Mouse (Mus musculus): Measurements from ENCODE around the gene Phxr2.
"Not testable (repeated sequence)": the region's sequence is repeated elsewhere in the genome, so short reads cannot be mapped to it uniquely, and the experiment has no call there.

Gene Phxr2

DNA sequence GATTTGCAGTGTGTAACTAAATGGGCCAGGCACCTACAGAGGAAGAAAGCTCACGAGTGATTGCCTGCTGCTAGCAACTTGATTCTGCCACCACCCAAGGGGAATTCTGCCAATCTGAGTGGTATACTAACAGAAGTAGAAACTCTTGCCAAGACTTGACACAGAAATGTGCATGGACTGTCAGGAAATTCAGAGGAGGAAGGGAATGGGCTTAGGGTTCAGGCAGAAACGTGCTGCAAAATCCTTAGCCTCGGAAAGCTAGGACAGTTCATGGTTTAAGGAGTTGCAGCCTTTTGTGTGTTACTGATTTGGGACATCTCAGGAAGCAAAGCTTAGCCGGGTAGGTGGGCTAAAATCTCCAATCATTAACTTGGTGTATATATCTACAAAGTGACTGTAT, at the start of gene Phxr2:
Gene Phxr2 (minus strand): TSS at position 101 of the 400 bp plus-strand sequence.
- no peak for DNase-seq

DNA sequence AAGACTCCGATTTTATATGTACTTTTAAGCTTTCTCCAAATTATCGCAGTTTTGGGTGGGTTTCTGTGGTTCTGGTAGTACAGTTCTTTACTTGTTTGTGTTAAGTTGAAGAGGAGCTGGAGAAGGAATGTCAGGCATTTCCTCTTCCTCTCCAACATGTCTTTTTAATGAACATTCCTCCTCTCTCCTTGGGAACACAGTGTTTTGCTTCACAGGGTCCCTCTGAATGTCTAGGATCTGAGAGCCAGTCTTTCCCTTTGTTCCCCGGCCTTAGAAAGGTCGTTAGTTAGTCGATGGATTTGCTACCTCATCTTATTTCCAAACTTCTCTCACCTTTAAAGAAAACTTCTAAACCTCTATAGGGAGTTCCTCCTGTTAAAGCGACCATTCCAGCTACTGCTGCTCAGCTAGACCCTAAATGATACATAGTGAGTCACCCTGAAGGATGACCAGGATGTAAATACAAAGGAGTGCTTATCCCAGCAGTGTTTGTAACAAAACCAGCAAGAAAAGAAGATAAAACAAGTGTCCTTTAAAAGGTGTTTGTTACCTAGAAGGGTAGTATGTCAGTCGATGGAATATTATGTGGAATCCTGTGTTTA, 46.9 kb upstream of the Phxr2 start:
- DNase-seq, result no peak

DNA sequence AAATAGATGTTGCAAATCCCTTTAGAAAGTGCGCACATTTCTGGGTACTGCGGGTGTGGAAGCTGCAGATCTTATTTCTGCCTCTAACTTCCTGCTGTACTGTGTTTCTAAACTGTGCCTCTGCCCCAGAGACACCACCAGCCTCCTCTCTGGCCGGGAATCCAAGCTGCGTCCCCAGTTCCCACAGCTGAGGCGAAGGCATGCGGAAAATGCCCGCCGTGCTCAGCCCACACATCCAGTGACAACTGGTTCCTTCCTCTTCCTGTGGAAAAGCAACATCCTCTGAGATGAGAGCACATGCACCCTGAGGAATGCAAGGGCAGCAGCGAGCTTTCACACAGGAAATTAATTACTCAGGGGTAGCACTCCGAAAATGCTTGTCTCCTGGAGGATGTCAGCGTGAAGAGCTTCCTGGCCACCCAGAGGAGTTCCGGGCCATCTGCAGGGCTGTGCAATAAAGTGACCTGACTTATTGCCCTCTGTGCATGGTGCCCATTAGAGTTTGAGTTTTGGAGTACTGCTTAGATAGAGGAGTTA, 45.9 kb upstream of the Phxr2 start:
- DNase-seq, result peak; percentile 66 to 74

GRCm38 (mm10) chr10:99169765-99170129, 43.6 kb upstream of the Phxr2 start:
- DNase-seq, result peak in 1 of 2 experiments; percentile 31

DNA sequence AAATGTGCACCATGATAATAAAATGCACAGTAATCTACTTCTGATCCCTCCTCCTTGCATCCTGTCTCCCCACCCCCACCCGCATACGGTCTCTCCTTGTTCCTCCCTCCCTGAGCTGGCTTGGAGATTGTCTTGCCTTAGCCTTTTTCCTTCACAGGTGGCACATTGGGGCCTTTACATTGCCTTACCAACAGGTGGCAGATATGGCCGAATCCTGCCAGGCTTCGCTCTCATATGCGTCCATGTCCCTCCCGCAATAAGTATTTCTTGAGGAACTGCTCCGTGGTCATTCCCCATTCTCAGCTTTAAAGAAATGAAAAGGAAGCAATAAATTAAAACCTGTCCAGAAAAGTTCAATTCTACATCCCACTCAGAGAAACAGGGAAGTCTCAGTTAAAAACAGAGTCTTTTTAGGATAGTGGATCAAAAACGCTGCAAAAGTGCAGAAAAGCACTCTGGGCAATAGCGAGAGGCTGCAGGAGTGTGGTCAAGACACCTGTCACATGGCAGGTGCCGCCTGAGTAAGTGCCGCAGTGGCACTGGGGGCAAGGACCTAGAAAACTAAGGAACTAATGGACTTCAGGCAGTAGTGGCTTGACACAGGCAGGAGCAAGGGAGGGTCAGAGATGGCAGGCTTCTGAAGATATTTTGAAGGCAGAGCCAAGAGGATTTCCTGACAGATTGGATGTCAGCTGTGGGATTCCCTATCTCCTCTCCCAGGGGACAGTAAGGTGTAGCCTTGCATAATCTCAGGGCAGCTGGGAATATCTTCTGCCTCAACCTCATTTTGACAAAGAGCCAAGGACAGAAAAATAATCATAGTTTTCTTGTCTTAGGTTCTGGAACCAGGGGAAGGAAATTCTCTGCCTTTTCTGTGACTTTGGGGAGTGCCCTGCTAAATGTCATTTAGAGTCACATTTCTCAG, 43.0 kb upstream of the Phxr2 start:
- DNase-seq, result peak; percentile 46 to 55

DNA sequence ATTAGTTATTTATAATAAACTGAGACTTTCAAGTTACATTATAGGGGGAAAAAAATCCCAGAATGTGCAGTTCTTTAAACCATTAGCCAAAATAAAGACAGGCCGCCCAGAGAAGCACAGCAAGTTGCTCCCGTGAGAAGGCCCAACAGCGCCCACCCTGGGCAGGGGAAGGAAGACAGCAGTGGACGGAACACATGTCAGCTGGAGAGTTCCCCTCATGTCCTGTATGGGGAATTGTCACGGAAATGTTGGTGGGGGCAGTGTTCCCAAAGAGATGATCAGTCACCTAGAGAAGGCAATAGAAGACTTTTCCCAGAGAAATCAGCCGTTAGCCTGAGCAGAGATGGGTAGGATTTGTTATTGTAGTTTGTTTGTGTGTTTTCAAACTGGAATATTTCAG, 42.3 kb upstream of the Phxr2 start:
- DNase-seq, result peak in 1 of 2 experiments; percentile 55

DNA sequence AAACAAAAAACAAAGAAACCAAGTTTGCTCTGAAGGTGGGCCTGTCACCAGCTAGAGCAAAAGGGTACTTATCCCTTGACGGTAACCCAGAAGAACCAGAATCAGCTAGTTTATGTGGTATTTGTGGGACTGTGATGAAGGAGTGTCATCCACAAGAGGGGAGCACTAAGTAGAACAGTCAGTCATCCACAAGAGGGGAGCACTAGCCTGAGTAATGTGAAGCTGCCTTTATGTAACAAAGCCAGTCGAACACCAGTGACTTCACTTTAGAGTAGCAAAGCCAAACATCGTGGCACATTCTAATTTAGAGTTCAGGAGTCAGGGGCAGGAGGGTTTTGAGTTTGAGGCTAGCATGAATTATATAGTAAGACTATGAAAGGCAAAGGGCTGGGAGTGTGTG, 40.3 kb upstream of the Phxr2 start:
- peak; percentile 31 to 41 for DNase-seq

DNA sequence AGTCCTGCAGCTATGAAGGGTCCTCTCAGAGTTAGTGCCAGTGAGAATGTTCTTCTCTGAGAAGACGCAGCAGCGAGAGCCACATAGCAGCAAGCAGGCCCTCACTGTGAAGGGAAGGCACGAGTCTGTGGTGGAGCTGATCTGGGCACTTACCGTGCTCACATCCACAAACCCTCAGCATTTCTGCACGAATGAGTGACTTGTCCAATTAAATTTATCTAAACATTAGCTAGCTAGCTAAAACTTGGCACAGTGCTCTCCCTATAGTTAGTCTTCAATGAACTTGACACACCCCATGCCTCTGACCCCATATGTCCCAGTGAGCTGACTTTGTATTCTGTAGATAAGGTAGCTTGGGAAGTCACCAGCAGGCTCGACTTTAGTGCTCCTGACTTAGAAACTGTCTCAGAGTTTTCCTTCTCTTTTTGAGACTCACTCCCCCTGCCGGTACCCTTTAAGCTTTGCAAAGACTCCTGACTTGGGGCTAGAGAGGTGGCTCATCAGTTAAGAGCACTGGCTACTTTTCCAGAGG, 39.7 kb upstream of the Phxr2 start:
- DNase-seq, result peak; percentile 67 to 81

DNA sequence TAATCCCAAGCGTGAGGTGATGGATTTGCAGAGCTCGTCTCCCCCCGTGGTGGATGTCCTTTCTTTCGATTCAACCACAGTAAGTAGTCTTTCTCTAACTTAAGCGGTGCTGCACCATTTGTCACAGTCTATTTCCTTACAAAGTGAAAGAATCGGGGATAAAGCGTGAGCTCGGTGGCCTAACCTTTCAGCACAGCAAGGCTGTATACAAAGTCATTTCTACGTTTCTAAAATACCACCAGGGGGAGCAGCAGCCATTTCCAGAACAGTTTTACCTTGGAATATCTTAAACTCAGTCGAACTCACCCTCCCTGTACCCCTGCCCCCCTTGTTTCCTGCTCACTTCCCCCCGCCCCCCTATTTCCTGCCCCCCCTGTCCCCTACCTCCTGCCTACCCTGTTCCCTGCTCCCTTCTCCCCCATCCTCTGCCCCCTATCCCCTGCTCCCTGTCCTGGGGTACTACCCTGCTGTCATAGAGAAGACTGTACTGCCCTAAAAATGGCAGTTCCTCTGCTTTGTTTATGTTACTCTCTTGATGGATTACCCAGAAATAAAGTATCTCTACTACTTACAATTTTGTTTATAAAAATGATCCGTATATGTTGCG, 38.8 kb upstream of the Phxr2 start:
- peak; percentile 67 to 69 for DNase-seq

- DNase-seq, result no peak
Observed at GRCm38 (mm10) chr10:99163002-99163401, 36.9 kb upstream of the Phxr2 start.

- peak; percentile 45 to 53 for DNase-seq
Observed at GRCm38 (mm10) chr10:99161987-99162582, 36.0 kb upstream of the Phxr2 start.

GRCm38 (mm10) chr10:99157697-99158096, 31.6 kb upstream of the Phxr2 start:
- DNase-seq, result not testable (repeated sequence)

DNA sequence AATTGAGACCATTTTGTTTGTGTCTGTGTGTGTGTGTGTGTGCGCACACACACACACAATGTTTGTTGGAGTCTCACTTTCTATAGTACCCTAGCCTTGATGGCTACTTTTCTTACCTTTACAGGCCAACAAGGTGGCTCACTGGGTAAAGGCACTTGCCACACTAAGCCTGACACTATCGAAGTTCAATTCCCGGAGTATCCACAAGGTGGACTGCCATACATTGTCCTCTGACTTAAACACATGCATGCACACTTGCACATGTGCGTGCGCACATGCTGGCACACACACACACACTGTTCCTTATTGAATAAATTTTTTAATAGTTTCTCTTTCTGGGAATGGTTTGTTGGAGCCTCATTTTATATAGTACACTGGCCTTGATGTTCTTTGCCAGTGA, 30.7 kb upstream of the Phxr2 start:
- DNase-seq, result no peak

DNA sequence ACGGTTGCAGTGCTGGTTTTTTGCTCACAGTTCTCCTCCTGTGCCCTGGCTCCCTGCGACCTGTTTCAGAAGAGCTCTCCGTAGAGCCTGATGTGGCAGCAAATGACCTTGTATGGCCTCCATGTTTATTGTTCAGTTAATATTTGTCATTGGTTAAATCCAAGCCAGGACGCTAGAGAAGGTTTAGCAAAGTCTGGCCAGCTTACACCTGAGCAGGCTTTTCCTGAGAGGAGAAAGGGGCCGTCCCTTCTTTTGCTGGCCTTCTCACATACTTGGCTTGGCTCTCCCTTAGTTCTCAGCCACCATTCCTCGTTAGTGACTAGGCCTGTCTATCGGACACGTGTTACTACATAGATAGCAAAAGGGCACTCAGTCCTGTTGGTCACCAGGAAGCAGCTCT, 28.5 kb upstream of the Phxr2 start:
- DNase-seq, result no peak

- DNase-seq, result peak; percentile 43 to 77
Observed at GRCm38 (mm10) chr10:99152063-99152462, 25.9 kb upstream of the Phxr2 start.

DNA sequence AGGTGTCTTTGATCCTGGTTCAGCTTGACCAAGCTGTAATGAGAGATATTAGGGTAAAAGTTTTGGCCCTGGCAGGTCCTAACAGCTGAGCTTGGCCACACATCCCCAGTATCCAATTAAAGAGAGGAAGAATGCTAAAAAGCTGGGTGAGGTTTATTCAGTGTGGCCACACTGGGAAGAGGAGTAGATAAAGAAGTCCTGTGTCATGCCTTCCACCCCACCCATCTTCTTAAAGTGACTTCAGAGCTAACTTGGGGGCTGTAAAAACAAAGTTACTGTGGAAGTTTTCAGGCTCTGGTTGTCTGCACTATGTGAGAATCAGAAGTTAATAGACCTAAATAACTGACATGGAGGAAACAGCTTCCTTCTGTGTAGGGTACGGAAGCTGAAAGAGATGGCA, 25.5 kb upstream of the Phxr2 start:
- no peak for DNase-seq

- no peak for DNase-seq
Observed at GRCm38 (mm10) chr10:99150016-99150415, 23.9 kb upstream of the Phxr2 start.

GRCm38 (mm10) chr10:99146596-99146995, 20.5 kb upstream of the Phxr2 start:
- no peak for DNase-seq

GRCm38 (mm10) chr10:99145611-99146010, 19.5 kb upstream of the Phxr2 start:
- DNase-seq, result no peak

- DNase-seq, result no peak
Observed at GRCm38 (mm10) chr10:99136337-99136736, 10.2 kb upstream of the Phxr2 start.

DNA sequence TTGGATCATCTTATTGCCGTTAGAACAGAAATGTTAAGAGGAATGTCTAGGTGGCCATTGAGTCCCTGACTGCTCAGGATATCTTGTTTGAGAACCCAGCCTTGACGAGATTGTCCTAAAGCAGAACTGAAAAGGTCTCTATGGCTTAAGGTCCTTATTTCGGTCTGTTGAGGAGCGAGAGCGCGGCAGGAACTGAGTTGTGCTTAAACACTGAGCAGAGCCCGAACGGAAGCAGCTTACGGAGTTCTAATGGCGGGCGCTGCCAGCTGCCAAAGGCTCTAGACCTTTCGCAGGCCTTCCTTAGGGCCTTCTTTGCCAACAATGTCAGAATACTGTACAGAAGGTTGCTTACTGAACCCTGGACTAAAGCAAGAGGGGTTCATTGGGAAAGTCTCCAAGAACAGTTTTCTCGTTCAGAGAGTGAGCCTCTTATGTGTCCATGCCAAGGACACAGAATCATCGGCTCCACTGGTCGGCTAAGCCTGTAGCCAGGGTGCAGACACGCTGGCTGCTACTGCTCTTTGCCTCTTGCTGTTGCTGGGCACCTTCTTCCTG, 7.3 kb upstream of the Phxr2 start:
- no peak for DNase-seq

DNA sequence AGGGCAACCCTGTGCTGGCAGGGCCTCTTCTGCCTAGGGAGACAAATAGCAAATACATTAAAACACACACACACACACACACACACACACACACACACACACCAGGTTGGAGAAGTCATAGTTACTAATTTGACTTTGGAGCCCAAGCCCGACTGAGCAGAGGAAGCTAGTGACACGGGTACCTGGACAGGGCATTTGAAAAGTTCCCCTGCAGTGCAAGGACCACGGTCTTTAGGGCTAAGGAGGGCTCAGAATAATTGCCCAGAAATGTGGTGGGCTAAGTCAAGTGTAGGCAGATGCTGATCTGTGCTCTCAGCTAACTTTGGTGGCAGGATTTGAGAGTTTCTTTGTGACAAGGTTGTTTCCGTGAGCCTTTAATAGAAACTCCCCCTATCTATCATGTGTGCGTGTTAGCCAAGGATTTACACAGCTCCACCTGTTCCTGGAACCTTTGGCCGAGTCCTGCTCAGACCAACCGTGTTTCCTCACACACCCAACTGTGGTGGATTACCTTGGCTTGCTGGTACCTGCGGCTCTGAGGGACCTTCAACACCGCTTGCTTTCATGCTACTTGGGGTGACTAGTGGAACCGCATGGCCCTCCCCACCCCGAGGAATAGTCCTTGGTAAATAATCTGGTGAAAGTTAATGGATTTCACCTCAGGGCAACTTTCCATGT, 6.6 kb upstream of the Phxr2 start:
- DNase-seq, result no peak

All from kidney, postnatal 36 days (tissue).